Mouse (Mus musculus): ENCODE data around the gene Ccdc85b. TPM values are rescaled to one million over a fixed set of nuclear protein-coding genes. Genes with fewer than 3 reads are reported as not detected.

The Ccdc85b gene
- polyA plus RNA-seq, 1 experiment from 2014 or later, result 5.0 TPM

DNA sequence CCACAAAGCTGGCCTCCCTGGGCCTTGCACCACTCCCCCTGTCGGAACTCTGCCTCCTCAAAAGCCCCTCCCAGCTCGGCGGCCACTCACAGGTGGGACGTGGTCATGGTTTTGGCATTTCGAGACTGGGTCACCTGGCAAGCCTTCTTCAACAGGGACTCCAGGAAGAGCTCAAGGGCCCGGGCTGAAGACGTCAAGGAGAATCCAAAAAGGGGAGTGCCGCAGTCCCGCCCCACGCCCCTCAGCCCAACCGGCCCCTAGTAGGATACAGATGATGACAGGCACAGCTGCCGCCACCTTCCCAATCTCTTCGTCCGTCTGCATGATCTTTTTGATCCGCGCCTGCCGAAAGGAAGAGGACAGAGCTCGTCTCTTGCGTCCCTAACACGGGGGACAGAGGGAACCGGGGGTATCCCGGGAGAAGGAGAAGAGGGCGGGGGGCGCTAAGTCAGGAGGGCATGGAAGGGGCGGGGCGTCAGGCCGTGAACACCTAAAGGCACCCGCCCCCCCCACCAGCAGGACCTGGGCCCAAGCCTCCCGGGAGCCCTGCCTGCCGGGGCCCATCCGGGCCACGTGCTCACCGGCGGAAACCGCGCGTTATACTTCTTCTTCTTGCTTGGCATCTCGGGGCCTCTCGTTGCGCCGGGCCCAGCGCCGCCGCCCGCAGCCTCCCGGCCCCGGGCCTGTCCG lies 33.5 kb downstream of the Ccdc85b start:
- 0% methylated on average over 44 of the region's 48 CpGs for WGBS
- Histone ChIP-seq H3K36me3 (ENCODE audit: control insufficient read depth, insufficient read depth, low read length) (peaks cover 9% of the 10 kb centered on the region; the same call in 1 of the 2 replicates), H3K27ac (ENCODE audit: low read length) (peak overlapping the region; percentile 89), H3K27me3 (replicated peaks; ENCODE audit: control insufficient read depth, insufficient read depth, low read length) (no peaks in the 10 kb centered on the region), H3K9ac (ENCODE audit: low read depth, low read length) (peak overlapping the region; percentile 90), H3K4me3 (ENCODE audit: low read length) (peak overlapping the region; percentile 81), H3K4me2 (ENCODE audit: low read depth, low read length) (peak overlapping the region; percentile 87), H3K4me1 (ENCODE audit: control insufficient read depth, insufficient read depth, low read length) (peaks cover 21% of the 10 kb centered on the region), H3K9me3 (ENCODE audit: control insufficient read depth, low read length) (no peaks in the 10 kb centered on the region)
- ATAC-seq, result peak; percentile 76

DNA sequence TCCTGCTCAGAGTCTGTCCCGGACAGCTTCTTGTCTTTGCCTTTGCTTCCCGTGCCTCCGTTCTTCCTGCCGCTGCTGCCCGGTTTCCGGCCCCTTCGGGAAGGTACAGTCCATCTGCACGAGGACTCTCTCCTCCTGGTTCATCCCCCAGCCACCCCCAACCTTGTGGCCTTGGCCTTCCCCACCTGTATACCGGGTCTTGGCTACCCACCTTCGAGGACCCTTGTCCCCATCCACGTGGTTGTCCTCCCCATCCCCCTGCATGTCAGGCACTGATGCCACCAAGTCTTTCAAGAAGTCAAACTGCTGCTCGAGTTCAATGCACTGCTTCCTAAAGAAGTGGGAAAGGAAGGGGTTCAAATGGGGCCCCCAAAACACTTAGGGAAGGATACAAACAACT lies 34.1 kb downstream of the Ccdc85b start:
- Histone ChIP-seq H3K27ac (ENCODE audit: low read length) (peak overlapping the region; percentile 89), H3K9ac (ENCODE audit: low read depth, low read length) (peak overlapping the region; percentile 90), H3K36me3 (ENCODE audit: control insufficient read depth, insufficient read depth, low read length) (peaks cover 9% of the 10 kb centered on the region; the same call in 1 of the 2 replicates), H3K4me3 (ENCODE audit: low read length) (peak overlapping the region; percentile 81), H3K27me3 (replicated peaks; ENCODE audit: control insufficient read depth, insufficient read depth, low read length) (no peaks in the 10 kb centered on the region), H3K4me2 (ENCODE audit: low read depth, low read length) (peak overlapping the region; percentile 87), H3K9me3 (ENCODE audit: control insufficient read depth, low read length) (no peaks in the 10 kb centered on the region), H3K4me1 (ENCODE audit: control insufficient read depth, insufficient read depth, low read length) (peaks cover 21% of the 10 kb centered on the region)
- no peak for ATAC-seq
- 61% methylated on average over 12 of the region's 12 CpGs for WGBS

DNA sequence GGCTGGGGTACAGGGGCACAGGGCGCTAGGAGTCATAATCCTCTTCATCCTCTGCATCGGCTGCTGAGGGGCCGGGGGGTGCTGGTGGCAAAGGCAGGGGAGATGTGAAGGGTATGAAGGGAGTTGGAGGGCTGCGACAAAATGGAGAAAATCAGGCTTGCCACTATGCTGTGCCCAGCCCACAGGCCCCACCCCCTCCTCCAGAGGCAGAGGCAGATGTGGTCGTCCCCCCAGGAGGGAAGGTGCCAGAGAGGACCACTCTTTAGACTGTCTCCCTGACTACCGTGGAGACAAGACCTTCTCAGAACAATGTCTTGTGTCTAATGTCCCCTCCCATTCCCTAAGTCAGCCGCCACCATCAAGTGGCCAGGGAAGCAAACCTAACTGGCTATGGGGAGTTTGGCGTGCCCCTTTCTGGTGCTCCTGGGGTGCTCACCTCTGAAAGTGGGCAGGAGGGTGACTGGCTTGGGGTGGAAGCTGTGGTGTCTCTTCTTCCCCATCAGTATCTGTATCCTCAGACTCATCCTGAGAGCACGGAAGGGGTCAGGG lies 34.7 kb downstream of the Ccdc85b start:
- Histone ChIP-seq H3K9ac (ENCODE audit: low read depth, low read length) (peak overlapping the region; percentile 90), H3K4me2 (ENCODE audit: low read depth, low read length) (peak overlapping the region; percentile 87), H3K4me1 (ENCODE audit: control insufficient read depth, insufficient read depth, low read length) (peaks cover 21% of the 10 kb centered on the region), H3K9me3 (ENCODE audit: control insufficient read depth, low read length) (no peaks in the 10 kb centered on the region), H3K27me3 (replicated peaks; ENCODE audit: control insufficient read depth, insufficient read depth, low read length) (no peaks in the 10 kb centered on the region), H3K36me3 (ENCODE audit: control insufficient read depth, insufficient read depth, low read length) (peaks cover 9% of the 10 kb centered on the region; the same call in 1 of the 2 replicates), H3K27ac (ENCODE audit: low read length) (no peak overlapping the region), H3K4me3 (ENCODE audit: low read length) (peak overlapping the region; percentile 81)
- WGBS, result 83% methylated on average over 9 of the region's 9 CpGs
- ATAC-seq, result no peak

DNA sequence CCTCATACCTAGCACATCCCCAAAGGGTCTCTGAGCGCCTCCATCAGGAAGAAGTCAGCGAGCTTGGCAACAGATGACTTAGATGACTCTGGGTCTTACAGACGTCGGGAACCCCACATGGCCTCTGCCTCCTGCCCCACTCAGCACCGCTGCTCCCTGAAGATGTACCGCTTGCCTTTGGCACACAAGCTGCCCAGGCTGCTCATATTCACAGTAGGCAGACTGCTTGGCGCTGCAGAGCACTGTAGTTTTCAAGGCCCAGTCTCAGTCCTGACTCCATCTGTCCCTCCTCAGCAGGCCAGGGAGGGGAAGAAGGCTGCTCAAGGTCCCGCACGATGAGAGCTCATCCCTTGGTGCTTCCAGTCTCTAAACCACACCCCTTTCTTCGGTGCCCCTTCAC lies 35.4 kb downstream of the Ccdc85b start:
- 83% methylated on average over 10 of the region's 10 CpGs for WGBS

DNA sequence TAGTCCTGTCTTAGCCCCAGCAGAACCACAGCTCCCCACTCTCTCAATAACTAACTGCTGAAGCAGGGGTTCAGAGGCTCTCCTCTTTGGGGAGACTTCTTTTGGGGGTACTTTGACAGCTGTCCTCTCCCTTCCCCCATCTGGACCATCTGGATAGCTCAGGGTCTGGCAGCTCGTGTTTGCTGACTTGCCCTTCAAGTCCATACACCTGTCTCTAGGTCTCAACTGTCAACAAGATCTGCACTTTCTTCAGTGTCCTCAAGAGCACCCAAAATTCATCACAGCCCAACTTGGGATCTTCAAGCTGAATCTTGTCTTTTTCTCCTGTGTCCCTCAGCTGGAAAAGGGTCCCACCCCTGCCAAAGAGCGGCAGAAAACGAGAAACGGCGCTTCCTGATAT lies 35.9 kb downstream of the Ccdc85b start:
- H3K36me3 ChIP-seq (ENCODE audit: control insufficient read depth, insufficient read depth, low read length), result 0 out of 2 replicates have a peak, but pooled peaks cover 5% of the 10 kb centered on the region
- WGBS, result 83% methylated on average over 5 of the region's 5 CpGs
- no peak overlapping the region for H3K27ac ChIP-seq (ENCODE audit: low read length)
- H3K4me3 ChIP-seq (ENCODE audit: low read length), result no peak overlapping the region
- no peaks in the 10 kb centered on the region for H3K27me3 ChIP-seq (replicated peaks; ENCODE audit: control insufficient read depth, insufficient read depth, low read length)
- no peaks in the 10 kb centered on the region for H3K9me3 ChIP-seq (ENCODE audit: control insufficient read depth, low read length)
- H3K9ac ChIP-seq (ENCODE audit: low read depth, low read length), result no peak overlapping the region
- peaks cover 21% of the 10 kb centered on the region for H3K4me1 ChIP-seq (ENCODE audit: control insufficient read depth, insufficient read depth, low read length)
- H3K4me2 ChIP-seq (ENCODE audit: low read depth, low read length), result no peak overlapping the region
- no peak for ATAC-seq

More for the DNA sequence above, 35.4 kb downstream of the Ccdc85b start:
- H3K27me3 ChIP-seq (replicated peaks; ENCODE audit: control insufficient read depth, insufficient read depth, low read length), result no peaks in the 10 kb centered on the region
- H3K9me3 ChIP-seq (ENCODE audit: control insufficient read depth, low read length), result no peaks in the 10 kb centered on the region
- H3K4me3 ChIP-seq (ENCODE audit: low read length), result no peak overlapping the region
- peaks cover 9% of the 10 kb centered on the region; the same call in 1 of the 2 replicates for H3K36me3 ChIP-seq (ENCODE audit: control insufficient read depth, insufficient read depth, low read length)
- no peak overlapping the region for H3K9ac ChIP-seq (ENCODE audit: low read depth, low read length)
- H3K27ac ChIP-seq (ENCODE audit: low read length), result no peak overlapping the region
- H3K4me2 ChIP-seq (ENCODE audit: low read depth, low read length), result no peak overlapping the region
- no peak for ATAC-seq
- H3K4me1 ChIP-seq (ENCODE audit: control insufficient read depth, insufficient read depth, low read length), result peaks cover 21% of the 10 kb centered on the region

DNA sequence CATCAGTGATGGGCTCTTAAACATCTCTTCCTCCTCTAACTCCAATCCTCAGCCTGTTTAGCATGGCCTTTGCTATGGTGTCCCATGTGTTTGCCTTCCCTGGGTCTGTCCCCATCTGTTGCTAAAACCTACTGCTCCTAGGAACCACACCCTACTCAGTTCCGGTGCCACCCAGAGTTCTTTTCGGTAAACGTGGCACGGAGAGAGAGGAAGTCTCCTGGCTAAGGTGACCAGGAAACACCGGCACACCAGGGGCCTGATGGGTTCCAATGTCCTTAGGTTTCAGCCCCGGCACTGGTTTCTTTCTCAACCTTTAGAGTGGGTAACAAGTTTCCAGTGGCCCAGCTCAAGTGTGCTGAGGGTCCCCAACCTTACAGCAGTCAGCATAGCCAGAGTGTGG lies 37.1 kb downstream of the Ccdc85b start:
- Histone ChIP-seq H3K9me3 (ENCODE audit: control insufficient read depth, low read length) (no peaks in the 10 kb centered on the region), H3K27ac (ENCODE audit: low read length) (no peak overlapping the region), H3K4me2 (ENCODE audit: low read depth, low read length) (no peak overlapping the region), H3K4me1 (ENCODE audit: control insufficient read depth, insufficient read depth, low read length) (peaks cover 12% of the 10 kb centered on the region), H3K4me3 (ENCODE audit: low read length) (no peak overlapping the region), H3K36me3 (ENCODE audit: control insufficient read depth, insufficient read depth, low read length) (no peaks in the 10 kb centered on the region), H3K27me3 (replicated peaks; ENCODE audit: control insufficient read depth, insufficient read depth, low read length) (no peaks in the 10 kb centered on the region), H3K9ac (ENCODE audit: low read depth, low read length) (no peak overlapping the region)
- no peak for ATAC-seq
- WGBS, result 91% methylated on average over 6 of the region's 6 CpGs

DNA sequence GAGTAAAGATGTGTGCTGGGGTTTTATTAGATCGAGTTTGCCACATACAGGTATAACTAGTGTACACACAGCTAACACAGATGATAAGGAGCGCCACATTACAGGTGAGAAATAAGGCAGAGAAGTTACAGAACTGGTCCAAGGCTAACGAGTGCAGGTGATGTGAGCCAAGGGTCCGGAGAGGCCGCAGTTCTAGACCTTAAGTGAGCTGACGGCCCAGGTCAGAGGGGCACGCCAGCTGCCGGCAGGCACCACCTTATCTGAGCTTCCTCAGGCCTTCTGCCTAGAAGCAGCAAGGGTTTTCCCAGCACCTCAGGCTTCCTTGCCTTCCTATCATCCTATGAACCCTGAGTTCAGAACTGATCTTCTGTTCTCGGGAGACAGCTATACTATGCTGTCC lies 38.1 kb downstream of the Ccdc85b start:
- H3K4me3 ChIP-seq (ENCODE audit: low read length), result no peak overlapping the region
- no peak for ATAC-seq
- H3K27ac ChIP-seq (ENCODE audit: low read length), result no peak overlapping the region
- peaks cover 12% of the 10 kb centered on the region for H3K4me1 ChIP-seq (ENCODE audit: control insufficient read depth, insufficient read depth, low read length)
- H3K27me3 ChIP-seq (replicated peaks; ENCODE audit: control insufficient read depth, insufficient read depth, low read length), result no peaks in the 10 kb centered on the region
- H3K4me2 ChIP-seq (ENCODE audit: low read depth, low read length), result no peak overlapping the region
- H3K9ac ChIP-seq (ENCODE audit: low read depth, low read length), result no peak overlapping the region
- 86% methylated on average over 9 of the region's 9 CpGs for WGBS
- no peaks in the 10 kb centered on the region for H3K36me3 ChIP-seq (ENCODE audit: control insufficient read depth, insufficient read depth, low read length)
- no peaks in the 10 kb centered on the region for H3K9me3 ChIP-seq (ENCODE audit: control insufficient read depth, low read length)

DNA sequence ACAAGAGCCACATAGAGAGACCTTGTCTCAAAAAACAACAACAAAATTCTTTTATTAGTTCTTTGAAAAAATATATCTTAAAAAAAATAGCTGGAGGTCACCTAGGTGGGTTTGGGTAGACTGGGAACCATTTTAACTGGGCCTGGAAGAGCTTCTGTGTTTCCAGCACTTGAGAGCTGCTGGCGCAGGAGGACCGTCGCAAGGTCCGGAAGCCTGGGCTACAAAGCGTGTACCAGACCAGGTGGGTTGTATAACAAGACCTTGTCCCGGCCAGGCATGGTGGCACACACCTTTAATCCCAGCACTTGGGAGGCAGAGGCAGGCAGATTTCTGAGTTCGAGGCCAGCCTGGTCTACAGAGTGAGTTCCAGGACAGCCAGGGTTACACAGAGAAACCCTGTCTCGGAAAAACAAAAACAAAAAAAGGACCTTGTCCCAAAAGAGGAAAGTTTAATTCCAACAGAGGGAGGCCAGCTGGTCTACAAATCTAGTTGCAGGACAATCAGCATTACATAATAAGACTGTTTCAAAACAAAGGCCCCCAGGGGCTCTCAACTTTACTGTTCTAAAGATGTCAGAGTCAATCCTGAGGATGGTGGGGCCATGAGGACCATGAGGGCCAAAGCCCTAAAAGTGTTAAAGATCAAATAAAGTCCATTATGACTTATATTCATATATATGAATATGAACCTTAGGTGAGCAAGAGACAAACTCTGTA lies 38.8 kb downstream of the Ccdc85b start:
- H3K27me3 ChIP-seq (replicated peaks; ENCODE audit: control insufficient read depth, insufficient read depth, low read length), result no peaks in the 10 kb centered on the region
- peaks cover 11% of the 10 kb centered on the region for H3K4me1 ChIP-seq (ENCODE audit: control insufficient read depth, insufficient read depth, low read length)
- no peak overlapping the region for H3K4me3 ChIP-seq (ENCODE audit: low read length)
- H3K27ac ChIP-seq (ENCODE audit: low read length), result no peak overlapping the region
- no peak overlapping the region for H3K4me2 ChIP-seq (ENCODE audit: low read depth, low read length)
- no peaks in the 10 kb centered on the region for H3K36me3 ChIP-seq (ENCODE audit: control insufficient read depth, insufficient read depth, low read length)
- ATAC-seq, result no peak
- H3K9me3 ChIP-seq (ENCODE audit: control insufficient read depth, low read length), result no peaks in the 10 kb centered on the region
- H3K9ac ChIP-seq (ENCODE audit: low read depth, low read length), result no peak overlapping the region
- 90% methylated on average over 8 of the region's 8 CpGs for WGBS

DNA sequence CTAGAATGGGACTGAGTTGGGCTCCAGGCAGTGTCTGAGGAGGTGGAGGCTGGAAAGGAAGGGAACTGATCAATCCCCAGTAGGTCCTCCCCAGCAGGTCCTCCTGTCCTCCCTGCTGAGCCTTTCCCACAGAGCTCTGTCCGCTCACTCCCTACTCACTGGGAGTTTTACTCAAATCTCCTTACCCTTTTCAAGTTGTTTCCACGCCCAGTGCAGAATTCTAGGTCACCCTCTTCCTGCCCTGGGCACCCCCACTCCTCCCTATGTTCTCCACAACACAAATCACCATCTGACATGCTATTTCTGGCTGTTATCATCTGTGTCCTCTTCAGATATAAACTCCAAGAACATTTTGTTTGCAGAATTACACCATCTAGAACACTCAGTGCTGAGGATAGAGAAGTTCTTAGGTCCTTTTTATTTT lies 43.1 kb downstream of the Ccdc85b start:
- H3K27ac ChIP-seq (ENCODE audit: low read length), result no peak overlapping the region
- 70% methylated on average over 2 of the region's 2 CpGs for WGBS
- no peak for ATAC-seq
- no peaks in the 10 kb centered on the region for H3K9me3 ChIP-seq (ENCODE audit: control insufficient read depth, low read length)
- no peak overlapping the region for H3K4me3 ChIP-seq (ENCODE audit: low read length)
- H3K4me2 ChIP-seq (ENCODE audit: low read depth, low read length), result no peak overlapping the region
- no peaks in the 10 kb centered on the region for H3K27me3 ChIP-seq (replicated peaks; ENCODE audit: control insufficient read depth, insufficient read depth, low read length)
- H3K4me1 ChIP-seq (ENCODE audit: control insufficient read depth, insufficient read depth, low read length), result no peaks in the 10 kb centered on the region
- H3K36me3 ChIP-seq (ENCODE audit: control insufficient read depth, insufficient read depth, low read length), result no peaks in the 10 kb centered on the region
- no peak overlapping the region for H3K9ac ChIP-seq (ENCODE audit: low read depth, low read length)

Measured in intestine, embryonic 16.5 days (tissue).